Mouse (Mus musculus) kidney, adult 2 months (tissue): ENCODE data around the gene Ercc4. TPM values are rescaled to one million over a fixed set of nuclear protein-coding genes. Genes with fewer than 3 reads are reported as not detected.

ENCODE experiments used
- DNase-seq: peaks from one replicate; pipeline ENCODE4 v3.0.0; 2021
- H3K27ac ChIP-seq: fragments of 200-500 bp; 2 replicates; pipeline ENCODE4 v1.5.1; 2012; ENCODE audit warnings: low read depth, low read length, control low read depth, inconsistent platforms; ENCODE audit not compliant: insufficient read depth
- H3K27me3 ChIP-seq: fragments of 200-500 bp; replicated peaks from 2 replicates; pipeline ENCODE4 v1.6.1; 2012; ENCODE audit warnings: mild to moderate bottlenecking, moderate library complexity, low read length, inconsistent platforms; ENCODE audit not compliant: control insufficient read depth, insufficient read depth
- H3K36me3 ChIP-seq: fragments of 200-500 bp; 2 replicates; pipeline ENCODE4 v1.6.1; 2012; ENCODE audit warnings: mild to moderate bottlenecking, moderate library complexity, low read length, inconsistent platforms; ENCODE audit not compliant: control insufficient read depth, insufficient read depth
- H3K4me1 ChIP-seq: fragments of 200-500 bp; 2 replicates; pipeline ENCODE4 v1.6.1; 2011; ENCODE audit warnings: low read length; ENCODE audit not compliant: control insufficient read depth, insufficient read depth
- H3K4me3 ChIP-seq: fragments of 200-500 bp; 2 replicates; pipeline ENCODE4 v1.5.1; 2011; ENCODE audit warnings: mild to moderate bottlenecking, low read depth, low read length, control low read depth; ENCODE audit not compliant: insufficient read depth
- CTCF ChIP-seq: fragments of 200-500 bp; conservative IDR thresholded peaks from 2 replicates; pipeline ENCODE4 v1.5.1; 2011; ENCODE audit warnings: low read depth, mild to moderate bottlenecking, control low read depth, low read length, moderate library complexity, mixed read lengths; ENCODE audit not compliant: insufficient read depth, insufficient read length
- POLR2A ChIP-seq: fragments of 200-500 bp; IDR thresholded peaks from one replicate; pipeline ENCODE4 v1.6.1; 2011; ENCODE audit warnings: low read depth, low read length, control low read depth
- WGBS: fragments of 180-500 bp; shearing (Covaris S2); methylation state at CpG from one replicate; pipeline ENCODE4 v1.1.7; 2018; 5-methylcytosine and 5-hydroxymethylcytosine counted together
- polyA plus RNA-seq: library from polyadenylated mRNA; depleted of rRNA; stranded (reverse); fragments of >200 nt; gene quantifications from 2 replicates; pipeline ENCODE4 v1.2.3, GENCODE M21; 2012

Gene Ercc4
- polyA plus RNA-seq, 1 experiment: 10.0 TPM

DNA sequence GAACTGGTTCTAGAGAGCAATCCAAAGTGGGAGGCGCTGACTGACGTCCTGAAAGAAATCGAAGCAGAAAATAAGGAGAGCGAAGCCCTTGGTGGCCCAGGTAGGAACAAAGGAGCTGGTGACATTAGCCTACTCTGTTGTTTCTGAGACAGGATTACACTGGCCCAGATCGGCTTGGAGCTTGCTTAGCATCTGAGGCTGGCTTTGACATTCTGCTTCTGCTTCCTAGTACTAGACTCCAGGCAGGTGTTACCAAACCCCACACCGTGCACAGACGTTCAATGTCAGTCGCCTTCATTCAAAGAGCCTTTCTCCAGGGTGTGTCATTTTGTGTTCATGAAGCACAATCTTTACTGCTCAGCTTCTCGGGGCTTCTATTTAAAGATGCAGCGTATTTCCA, 18.1 kb downstream of the Ercc4 start:
- WGBS: 93% methylated on average over 10 of the region's 10 CpGs

DNA sequence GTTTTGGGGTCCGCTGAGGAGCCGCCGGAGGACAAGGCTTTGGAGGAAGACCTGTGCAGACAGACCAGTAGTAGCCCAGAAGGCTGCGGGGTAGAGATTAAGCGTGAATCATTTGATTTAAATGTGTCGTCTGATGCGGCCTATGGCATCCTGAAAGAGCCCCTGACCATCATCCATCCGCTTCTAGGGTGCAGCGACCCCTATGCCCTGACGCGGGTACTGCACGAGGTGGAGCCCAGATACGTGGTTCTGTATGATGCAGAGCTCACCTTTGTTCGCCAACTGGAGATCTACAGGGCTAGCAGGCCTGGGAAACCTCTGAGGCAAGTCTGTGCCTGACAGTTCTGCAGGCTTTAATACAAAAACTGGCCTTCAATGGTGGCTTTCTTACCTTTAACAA, 20.9 kb downstream of the Ercc4 start:
- 61% methylated on average over 14 of the region's 14 CpGs for WGBS
- Histone ChIP-seq H3K27me3 (no peaks in the 10 kb centered on the region), H3K27ac (no peak overlapping the region), H3K4me3 (no peak overlapping the region), H3K4me1 (no peaks in the 10 kb centered on the region), H3K36me3 (peaks cover 2% of the 10 kb centered on the region)
- TF ChIP-seq POLR2A: no peak
- peak; percentile 66 for TF ChIP-seq CTCF
- peak; percentile 24 for DNase-seq

More for the DNA sequence above, 18.1 kb downstream of the Ercc4 start:
- Histone ChIP-seq H3K27ac (no peak overlapping the region), H3K4me1 (no peaks in the 10 kb centered on the region), H3K27me3 (no peaks in the 10 kb centered on the region), H3K4me3 (no peak overlapping the region), H3K36me3 (no peaks in the 10 kb centered on the region; the same call in 1 of the 2 replicates)
- DNase-seq: no peak
- no peak for TF ChIP-seq POLR2A
- TF ChIP-seq CTCF: no peak

DNA sequence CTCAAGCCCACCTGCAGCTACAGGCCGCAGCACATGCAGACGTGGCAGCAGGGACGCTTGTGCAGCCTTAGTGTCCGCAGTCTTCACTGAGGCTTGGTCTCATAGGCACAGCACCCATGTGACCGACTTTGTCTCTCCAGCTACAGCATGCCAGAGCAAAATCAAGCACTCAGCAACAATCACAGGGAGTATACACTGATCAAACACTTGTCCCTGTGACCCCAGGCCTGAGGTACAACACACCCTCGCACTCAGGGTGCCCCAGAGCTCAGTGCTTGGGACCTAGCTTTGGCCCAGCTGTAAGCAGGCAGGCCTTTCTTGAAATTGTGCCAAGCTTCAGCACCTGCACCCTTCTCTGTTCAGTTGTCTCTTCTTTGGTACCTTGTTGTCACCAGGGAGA, 31.7 kb downstream of the Ercc4 start:
- 93% methylated on average over 6 of the region's 6 CpGs for WGBS
- Histone ChIP-seq H3K36me3 (peaks cover 1% of the 10 kb centered on the region; the same call in 1 of the 2 replicates), H3K4me1 (no peaks in the 10 kb centered on the region), H3K27me3 (no peaks in the 10 kb centered on the region), H3K4me3 (no peak overlapping the region), H3K27ac (no peak overlapping the region)
- TF ChIP-seq POLR2A (no peak), CTCF (no peak)
- no peak for DNase-seq

DNA sequence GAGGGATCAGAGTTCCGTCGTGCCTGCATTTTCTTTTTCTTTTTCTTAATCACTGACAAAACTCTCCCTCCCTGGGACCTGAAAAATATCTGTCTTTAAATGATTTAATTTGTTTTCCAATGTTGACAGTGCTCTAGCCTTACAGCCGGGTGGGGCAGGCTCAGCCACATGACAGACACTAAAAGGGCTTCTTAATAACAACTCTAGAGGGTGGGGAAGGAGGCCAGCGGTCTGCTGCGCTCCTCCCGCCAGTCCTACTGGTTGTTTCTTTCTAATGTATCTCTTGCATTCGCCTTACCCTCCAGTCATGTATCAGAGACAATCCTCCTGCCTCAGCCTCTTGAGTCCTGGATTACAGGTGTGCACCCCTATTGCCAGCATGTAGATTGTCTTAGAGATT, 34.4 kb downstream of the Ercc4 start:
- H3K36me3 ChIP-seq: peaks cover 1% of the 10 kb centered on the region; the same call in 1 of the 2 replicates

DNA sequence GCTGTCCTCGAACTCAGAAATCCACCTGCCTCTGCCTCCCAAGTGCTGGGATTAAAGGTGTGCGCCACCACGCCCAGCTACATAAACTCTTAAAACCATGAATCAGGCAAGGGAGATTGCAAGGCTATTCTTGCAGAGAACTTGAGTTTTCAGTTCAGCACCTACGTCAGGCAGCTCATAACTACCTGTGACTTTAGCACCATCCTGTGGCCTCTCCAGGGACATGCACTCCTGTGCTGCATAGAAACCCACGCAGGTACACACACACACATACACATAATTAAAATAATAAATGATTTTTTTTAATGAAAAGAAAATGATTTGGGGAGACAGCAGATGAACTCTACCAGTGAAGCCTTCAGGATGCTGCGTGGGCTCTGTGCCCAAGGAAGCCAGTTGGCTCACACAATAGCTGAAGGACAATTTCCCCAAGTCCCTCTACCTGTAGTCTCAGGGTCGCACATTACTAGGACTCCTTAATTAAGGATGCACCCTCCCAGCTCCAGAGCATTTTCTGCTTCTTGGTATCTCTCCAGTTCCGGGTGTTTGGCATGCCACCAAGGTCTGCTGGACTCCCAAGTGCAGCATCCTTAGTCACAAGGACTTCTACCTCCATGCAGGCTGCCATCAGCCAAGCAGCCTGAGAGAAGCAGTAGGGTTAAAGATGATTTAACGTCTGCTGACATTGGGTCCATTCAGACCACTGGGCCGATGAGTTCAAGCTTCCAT, 35.4 kb downstream of the Ercc4 start:
- Histone ChIP-seq H3K27ac (no peak overlapping the region), H3K27me3 (no peaks in the 10 kb centered on the region), H3K4me1 (no peaks in the 10 kb centered on the region), H3K36me3 (peaks cover 1% of the 10 kb centered on the region; the same call in 1 of the 2 replicates), H3K4me3 (no peak overlapping the region)
- no peak for TF ChIP-seq CTCF
- TF ChIP-seq POLR2A: no peak
- no peak for DNase-seq
- 94% methylated on average over 10 of the region's 10 CpGs for WGBS

More for the DNA sequence above, 34.4 kb downstream of the Ercc4 start:
- TF ChIP-seq CTCF (no peak), POLR2A (no peak)
- no peaks in the 10 kb centered on the region for H3K27me3 ChIP-seq
- no peak overlapping the region for H3K27ac ChIP-seq
- DNase-seq: no peak
- H3K4me3 ChIP-seq: no peak overlapping the region
- WGBS: 87% methylated on average over 7 of the region's 7 CpGs
- no peaks in the 10 kb centered on the region for H3K4me1 ChIP-seq

DNA sequence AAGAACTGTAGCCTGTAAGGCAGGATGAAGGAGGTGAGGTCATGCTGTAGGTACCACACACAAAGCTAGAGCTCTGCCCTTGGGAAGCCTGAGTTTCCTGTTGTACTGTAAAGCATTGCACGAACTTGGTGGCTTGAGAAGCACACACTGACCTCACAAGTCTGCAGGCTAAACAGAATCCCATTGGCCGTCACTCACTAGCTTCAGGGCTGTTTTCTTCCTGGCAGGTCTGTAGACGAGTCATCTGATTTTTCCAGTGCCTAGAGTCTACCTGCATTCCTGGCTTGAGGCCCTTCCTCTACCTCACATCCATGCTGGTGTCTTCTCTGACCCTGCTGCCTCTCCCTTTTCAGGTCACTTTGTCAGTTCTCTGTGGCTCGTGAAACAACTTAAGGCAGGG, 36.7 kb downstream of the Ercc4 start:
- Histone ChIP-seq H3K4me1 (no peaks in the 10 kb centered on the region), H3K27ac (no peak overlapping the region), H3K27me3 (no peaks in the 10 kb centered on the region), H3K4me3 (no peak overlapping the region), H3K36me3 (peaks cover 1% of the 10 kb centered on the region; the same call in 1 of the 2 replicates)
- DNase-seq: no peak
- WGBS: 76% methylated on average over 4 of the region's 4 CpGs
- TF ChIP-seq CTCF: no peak
- TF ChIP-seq POLR2A: no peak

DNA sequence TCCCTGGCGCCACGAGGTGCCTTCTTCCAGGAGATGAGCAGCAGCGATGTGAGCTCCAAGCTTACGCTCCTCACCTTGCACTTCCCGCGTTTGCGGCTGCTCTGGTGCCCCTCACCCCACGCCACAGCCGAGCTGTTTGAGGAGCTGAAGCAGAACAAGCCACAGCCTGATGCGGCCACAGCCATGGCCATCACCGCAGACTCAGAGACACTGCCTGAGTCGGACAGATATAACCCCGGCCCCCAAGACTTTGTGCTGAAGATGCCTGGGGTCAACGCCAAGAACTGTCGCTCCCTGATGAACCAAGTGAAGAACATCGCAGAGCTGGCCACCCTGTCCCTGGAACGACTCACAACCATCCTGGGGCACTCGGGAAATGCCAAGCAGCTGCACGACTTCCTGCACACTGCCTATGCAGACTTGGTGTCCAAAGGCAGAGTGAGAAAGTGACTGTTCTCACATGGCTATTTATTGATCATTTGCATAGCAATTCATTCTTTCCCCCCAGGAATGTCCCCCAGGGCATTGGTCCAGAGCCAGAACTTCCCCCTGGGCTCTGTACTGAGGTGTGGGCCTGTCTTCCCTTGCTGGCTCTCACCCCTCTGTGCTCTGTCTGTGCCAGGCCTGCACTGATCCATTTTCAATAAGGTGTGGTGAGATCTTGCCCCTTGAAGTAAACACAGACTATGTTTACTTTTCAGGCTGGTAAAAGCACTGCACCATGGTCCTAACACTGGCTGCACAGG, 38.5 kb downstream of the Ercc4 start:
- no peak for DNase-seq
- WGBS: 79% methylated on average over 19 of the region's 19 CpGs
- no peaks in the 10 kb centered on the region for H3K27me3 ChIP-seq
- H3K36me3 ChIP-seq: no peaks in the 10 kb centered on the region; the same call in 1 of the 2 replicates
- TF ChIP-seq POLR2A (no peak), CTCF (no peak)
- H3K4me3 ChIP-seq: no peak overlapping the region
- H3K27ac ChIP-seq: no peak overlapping the region
- H3K4me1 ChIP-seq: no peaks in the 10 kb centered on the region
